Mouse (Mus musculus): Measurements from ENCODE around the gene Arid1b.

GRCm38 (mm10) chr17:5254717-5255617 is 260.8 kb downstream of the Arid1b start:
- TF ChIP-seq GATA1 (IDR thresholded peaks at IDR 0.05; ENCODE audit: borderline replicate concordance, low read length) (no peak), FLI1 (IDR thresholded peaks at IDR 0.05; ENCODE audit: low read length) (no peak)

Data from megakaryocyte, embryonic 14.5 days (primary cell).